Mouse (Mus musculus): Measurements from ENCODE around the gene Pramel6.
"Not testable (repeated sequence)": the region's sequence is repeated elsewhere in the genome, so short reads cannot be mapped to it uniquely, and the experiment has no call there.

The Pramel6 gene

DNA sequence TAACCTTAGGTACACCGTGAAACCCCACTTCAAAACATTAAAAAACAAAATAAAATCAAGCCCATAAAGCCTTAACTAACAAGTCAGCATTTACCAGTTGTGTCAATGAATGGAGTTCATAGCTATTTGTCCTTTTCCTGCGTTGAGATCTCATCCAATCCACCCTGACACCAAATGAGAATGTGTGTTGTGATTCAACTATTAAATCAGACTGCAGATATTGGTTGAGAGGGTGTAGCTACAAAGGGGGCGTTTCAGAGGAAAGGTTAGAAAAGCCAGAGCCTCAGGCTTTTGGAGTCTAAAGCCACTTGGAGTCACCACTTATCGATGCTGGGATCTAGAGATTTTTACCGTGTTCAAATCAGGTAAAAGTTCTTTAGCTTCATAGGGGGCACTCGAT is at the start of gene Pramel6:
TSS of gene Pramel6 (plus strand) at position 301 of the 400 bp plus-strand sequence.
- DNase-seq (ENCODE audit: low read depth, low spot score) = no peak

- DNase-seq (ENCODE audit: low read depth, low spot score) = no peak
These were observed 44.6 kb upstream of the Pramel6 start for GRCm38 (mm10) chr2:87461769-87462168.

DNA sequence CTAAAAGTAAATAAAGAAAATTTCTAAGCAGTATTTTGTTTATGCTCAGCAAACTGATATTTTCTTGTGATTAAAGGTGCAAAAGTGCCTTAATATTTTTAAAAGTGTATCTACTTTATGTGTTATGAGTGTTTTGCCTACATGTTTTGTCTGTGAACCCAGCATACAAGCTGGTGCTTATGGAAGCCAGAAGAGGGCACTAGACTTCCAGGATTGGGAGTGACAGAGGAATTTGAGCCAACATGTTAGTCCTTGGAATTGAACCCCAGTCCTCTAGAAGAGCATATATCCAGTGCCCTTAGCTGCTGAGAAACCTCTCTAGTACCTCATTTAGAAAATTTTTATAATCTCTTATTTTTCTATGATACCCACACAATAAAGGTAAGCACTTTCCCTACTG is 26.2 kb upstream of the Pramel6 start:
- no peak for DNase-seq (ENCODE audit: low read depth, low spot score)

GRCm38 (mm10) chr2:87481158-87481557 is 25.2 kb upstream of the Pramel6 start:
- DNase-seq (ENCODE audit: low read depth, low spot score) = no peak

DNA sequence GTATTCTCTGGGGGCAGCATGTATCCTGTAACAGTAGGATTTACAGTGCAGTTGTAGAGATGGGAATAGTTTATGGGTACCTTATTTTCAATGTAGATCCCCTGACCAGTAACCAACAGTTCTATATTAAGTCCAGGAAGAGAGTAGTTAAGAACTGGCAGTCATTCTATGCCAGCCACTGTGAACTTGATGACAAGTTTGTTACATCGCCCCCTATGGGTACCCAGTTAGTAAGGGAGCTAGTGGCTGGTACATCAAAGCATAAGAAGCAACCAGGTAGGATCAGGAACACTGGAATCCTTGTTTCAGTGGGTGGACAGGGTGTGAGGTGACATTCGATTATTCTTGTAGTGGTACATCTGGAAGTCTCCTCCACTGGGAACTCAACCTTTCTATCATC is 24.1 kb upstream of the Pramel6 start:
- no peak for DNase-seq (ENCODE audit: low read depth, low spot score)

DNA sequence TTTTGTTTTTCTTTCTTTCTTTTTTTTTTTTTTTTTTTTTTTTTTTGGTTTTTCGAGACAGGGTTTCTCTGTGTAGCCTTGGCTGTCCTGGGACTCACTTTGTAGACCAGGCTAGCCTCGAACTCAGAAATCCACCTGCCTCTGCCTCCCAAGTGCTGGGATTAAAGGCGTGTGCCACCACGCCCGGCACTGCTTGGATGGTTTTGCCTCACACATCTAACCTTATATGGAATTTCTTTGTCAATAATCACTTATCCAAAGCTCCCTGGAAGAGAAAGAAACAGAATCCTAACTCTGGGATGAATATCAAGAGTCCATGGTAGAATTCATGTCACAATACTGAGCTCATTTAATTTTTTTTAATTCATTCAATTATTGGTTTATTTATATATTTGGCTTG is 9.4 kb upstream of the Pramel6 start, which contains the start of gene Pramel7:
TSS of gene Pramel7 (minus strand) at position 101 of the 400 bp plus-strand sequence.
- DNase-seq (ENCODE audit: low read depth, low spot score) = not testable (repeated sequence)

DNA sequence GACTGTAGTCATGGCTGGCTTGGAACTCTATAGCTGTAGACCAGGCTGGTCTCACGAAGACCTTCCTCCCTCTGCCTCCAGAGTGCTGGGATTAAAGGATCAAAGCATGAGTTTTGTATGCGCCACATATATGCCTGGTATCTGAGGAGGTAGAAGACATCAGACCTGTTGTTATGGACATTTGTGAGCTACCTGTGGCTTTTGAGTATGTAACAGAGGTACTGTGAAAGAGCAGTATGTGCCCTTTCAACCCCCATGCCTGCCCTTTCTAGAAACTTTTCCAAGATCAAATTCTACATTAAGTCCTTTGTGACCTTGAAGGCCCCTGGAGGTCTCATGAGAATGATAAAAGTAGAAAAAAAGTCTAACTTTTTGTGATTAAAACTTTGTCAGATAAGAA is 8.7 kb downstream of the Pramel6 start:
- DNase-seq (ENCODE audit: low read depth, low spot score) = no peak

GRCm38 (mm10) chr2:87515457-87516060 is 9.2 kb downstream of the Pramel6 start:
- no peak for DNase-seq (ENCODE audit: low read depth, low spot score)

- no peak for DNase-seq (ENCODE audit: low read depth, low spot score)
These were observed 10.2 kb downstream of the Pramel6 start for GRCm38 (mm10) chr2:87516581-87516980.

- DNase-seq (ENCODE audit: low read depth, low spot score) = no peak
These were observed 14.3 kb downstream of the Pramel6 start for GRCm38 (mm10) chr2:87520651-87521050.

- not testable (repeated sequence) for DNase-seq (ENCODE audit: low read depth, low spot score)
These were observed 19.7 kb downstream of the Pramel6 start for GRCm38 (mm10) chr2:87525899-87526616.

DNA sequence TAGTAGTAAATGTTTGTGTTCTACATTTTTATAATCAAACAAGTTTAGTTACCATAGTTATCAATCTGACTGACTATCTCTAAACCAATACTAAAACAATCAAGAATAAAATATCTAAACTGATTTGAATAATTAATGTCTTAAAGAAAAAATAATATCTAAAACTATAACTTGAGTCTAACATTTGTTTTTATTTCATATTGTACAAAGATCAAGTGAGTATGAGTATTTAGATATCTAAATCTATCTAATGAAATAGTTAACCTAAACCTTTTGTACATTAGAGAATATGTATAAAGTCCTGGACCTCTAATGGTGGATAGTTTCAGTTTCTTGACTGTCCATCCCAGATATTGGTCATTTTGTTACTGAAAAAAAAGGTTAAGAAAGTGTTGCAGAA is 25.1 kb downstream of the Pramel6 start, which contains the start of gene Olfr153:
TSS of gene Olfr153 (plus strand) at position 301 of the 400 bp plus-strand sequence.
- no peak for DNase-seq (ENCODE audit: low read depth, low spot score)

GRCm38 (mm10) chr2:87534826-87535225 is 28.5 kb downstream of the Pramel6 start:
- DNase-seq (ENCODE audit: low read depth, low spot score) = no peak

GRCm38 (mm10) chr2:87545442-87545841 is 39.1 kb downstream of the Pramel6 start, which contains the start of gene Olfr1128:
TSS of gene Olfr1128 (minus strand) at chr2:87545542.
- no peak for DNase-seq (ENCODE audit: low read depth, low spot score)

Measured in embryo, embryonic 11.5 days (tissue).